Mouse (Mus musculus): ENCODE data around the gene Aoah. TPM values are rescaled to one million over a fixed set of nuclear protein-coding genes. Genes with fewer than 3 reads are reported as not detected.

Aoah gene
- polyA plus RNA-seq, 1 experiment = not detected

DNA sequence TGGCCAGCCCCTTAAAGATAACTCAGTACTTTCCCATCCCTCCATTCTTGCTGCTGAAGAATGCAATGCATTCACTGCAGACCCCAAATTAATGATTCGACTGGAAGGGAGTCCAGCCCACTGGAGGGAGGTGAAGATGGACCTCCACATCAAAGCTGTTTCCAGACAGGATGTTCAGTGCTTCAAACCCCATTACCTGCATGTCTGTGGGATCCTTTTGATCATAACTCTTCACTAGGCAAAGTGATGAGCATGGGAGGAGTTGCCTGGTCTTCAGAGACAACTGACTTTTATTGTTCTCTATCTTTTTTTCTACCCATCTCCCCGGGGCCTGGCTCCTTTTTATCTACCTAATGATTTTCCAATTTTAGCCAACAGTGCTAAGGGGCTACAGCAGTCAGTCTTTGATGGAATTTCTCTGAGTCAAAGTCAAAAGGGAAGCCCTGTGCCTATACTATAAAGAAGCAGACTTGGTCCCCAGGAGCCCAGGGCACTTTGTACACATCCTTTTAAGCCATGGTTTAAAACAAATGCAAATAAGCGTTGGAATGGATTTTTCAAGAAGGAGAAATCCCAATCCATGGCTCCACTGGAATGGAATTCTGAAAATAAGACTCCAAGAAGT is 18.0 kb downstream of the Aoah start:
- Histone ChIP-seq H3K79me2 (ENCODE audit: control insufficient read depth, insufficient read depth) (no peaks in the 10 kb centered on the region), H3K4me3 (no peak overlapping the region), H3ac (ENCODE audit: control insufficient read depth, insufficient read length) (no peak overlapping the region), H3K36me3 (ENCODE audit: control insufficient read depth, insufficient read depth) (no peaks in the 10 kb centered on the region), H3K4me2 (ENCODE audit: low read depth) (no peak overlapping the region), H3K27me3 (ENCODE audit: control insufficient read depth, insufficient read depth, insufficient read length) (no peaks in the 10 kb centered on the region)
- TF ChIP-seq TCF3 (IDR thresholded peaks at IDR 0.05; ENCODE audit: insufficient read length, low read depth) (no peak), SRF (IDR thresholded peaks at IDR 0.05; ENCODE audit: control insufficient read depth, insufficient read length, low read depth) (no peak), TCF12 (IDR thresholded peaks at IDR 0.05; ENCODE audit: insufficient read depth, poor library complexity, severe bottlenecking) (no peak), E2F4 (IDR thresholded peaks at IDR 0.05; ENCODE audit: insufficient read depth) (no peak), USF1 (IDR thresholded peaks at IDR 0.05; ENCODE audit: low read depth) (no peak)

- Histone ChIP-seq H3K36me3 (ENCODE audit: control insufficient read depth, insufficient read depth) (no peaks in the 10 kb centered on the region), H3K79me2 (ENCODE audit: control insufficient read depth, insufficient read depth) (no peaks in the 10 kb centered on the region), H3ac (ENCODE audit: control insufficient read depth, insufficient read length) (no peak overlapping the region), H3K27me3 (ENCODE audit: control insufficient read depth, insufficient read depth, insufficient read length) (no peaks in the 10 kb centered on the region), H3K4me2 (ENCODE audit: low read depth) (no peak overlapping the region), H3K4me3 (no peak overlapping the region)
- no peak for TF ChIP-seq MYOD1 (IDR thresholded peaks at IDR 0.05; ENCODE audit: control insufficient read depth in 1 of 3, insufficient read length in 2 of 3, low read depth in 2 of 3)
- TF ChIP-seq REST (IDR thresholded peaks at IDR 0.05; ENCODE audit: insufficient read depth, insufficient read length) = no peak
- TF ChIP-seq MYOG (IDR thresholded peaks at IDR 0.05; ENCODE audit: control insufficient read depth in 1 of 3, insufficient read depth in 1 of 3, insufficient read length in 2 of 3, low read depth in 2 of 3) = no peak
- no peak for TF ChIP-seq USF1 (IDR thresholded peaks at IDR 0.05; ENCODE audit: low read depth)
- no peak for TF ChIP-seq POLR2AphosphoS2 (IDR thresholded peaks at IDR 0.05; ENCODE audit: insufficient read length, low read depth)
- no peak for TF ChIP-seq SRF (IDR thresholded peaks at IDR 0.05; ENCODE audit: control insufficient read depth, insufficient read length, low read depth)
- no peak for TF ChIP-seq CEBPB (IDR thresholded peaks at IDR 0.05; ENCODE audit: insufficient read depth, poor library complexity, severe bottlenecking)
- no peak for TF ChIP-seq POLR2A (IDR thresholded peaks at IDR 0.05; ENCODE audit: insufficient read length, low read depth)
- no peak for TF ChIP-seq E2F4 (IDR thresholded peaks at IDR 0.05; ENCODE audit: insufficient read depth)
- TF ChIP-seq TCF12 (IDR thresholded peaks at IDR 0.05; ENCODE audit: insufficient read depth, poor library complexity, severe bottlenecking) = no peak
- TF ChIP-seq MAX (IDR thresholded peaks at IDR 0.05; ENCODE audit: low read depth) = no peak
- no peak for TF ChIP-seq TCF3 (IDR thresholded peaks at IDR 0.05; ENCODE audit: insufficient read length, low read depth)
Measured at GRCm38 (mm10) chr13:20816385-20816784, 22.5 kb downstream of the Aoah start.

DNA sequence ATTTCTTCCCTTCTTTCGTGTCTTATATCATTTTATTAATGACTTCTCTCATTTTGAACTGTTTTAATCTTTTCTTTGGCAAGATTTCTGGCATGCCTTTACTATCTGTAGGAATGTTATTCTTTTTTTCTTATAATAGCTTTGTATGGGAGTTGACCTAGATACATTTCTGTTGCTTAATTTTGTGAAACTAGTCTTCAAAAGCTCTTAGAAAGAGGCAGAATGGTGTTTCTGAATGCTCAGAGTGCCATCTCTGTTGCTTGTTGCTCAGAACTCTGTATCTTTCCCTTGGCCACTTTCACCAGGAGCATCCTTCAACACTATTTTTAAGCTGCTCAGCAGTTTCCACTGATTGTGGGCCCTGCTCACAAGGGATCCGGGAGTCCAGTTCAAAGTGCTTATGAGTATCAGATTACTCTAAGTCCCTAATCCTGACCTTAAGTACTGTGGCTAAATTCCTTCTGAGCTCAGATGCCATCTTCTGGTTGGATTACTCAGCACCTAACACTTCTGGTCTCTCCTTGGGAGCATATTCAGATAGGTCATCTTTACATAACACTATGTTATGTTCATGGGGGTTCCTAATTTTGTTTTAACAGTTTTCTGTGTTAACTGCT is 26.9 kb downstream of the Aoah start:
- no peak for TF ChIP-seq POLR2A (IDR thresholded peaks at IDR 0.05; ENCODE audit: insufficient read length, low read depth)
- Histone ChIP-seq H3K27me3 (ENCODE audit: control insufficient read depth, insufficient read depth, insufficient read length) (no peaks in the 10 kb centered on the region), H3K36me3 (ENCODE audit: control insufficient read depth, insufficient read depth) (no peaks in the 10 kb centered on the region), H3K4me2 (ENCODE audit: low read depth) (no peak overlapping the region), H3K4me3 (no peak overlapping the region), H3ac (ENCODE audit: control insufficient read depth, insufficient read length) (no peak overlapping the region), H3K79me2 (ENCODE audit: control insufficient read depth, insufficient read depth) (no peaks in the 10 kb centered on the region)

- Histone ChIP-seq H3K4me3 (no peak overlapping the region), H3K79me2 (ENCODE audit: control insufficient read depth, insufficient read depth) (no peaks in the 10 kb centered on the region), H3ac (ENCODE audit: control insufficient read depth, insufficient read length) (no peak overlapping the region), H3K27me3 (ENCODE audit: control insufficient read depth, insufficient read depth, insufficient read length) (no peaks in the 10 kb centered on the region), H3K36me3 (ENCODE audit: control insufficient read depth, insufficient read depth) (no peaks in the 10 kb centered on the region), H3K4me2 (ENCODE audit: low read depth) (no peak overlapping the region)
- TF ChIP-seq TCF12 (IDR thresholded peaks at IDR 0.05; ENCODE audit: insufficient read depth, poor library complexity, severe bottlenecking) (no peak), REST (IDR thresholded peaks at IDR 0.05; ENCODE audit: insufficient read depth, insufficient read length) (no peak), MYOD1 (IDR thresholded peaks at IDR 0.05; ENCODE audit: control insufficient read depth in 1 of 3, insufficient read length in 2 of 3, low read depth in 2 of 3) (no peak), TCF3 (IDR thresholded peaks at IDR 0.05; ENCODE audit: insufficient read length, low read depth) (no peak), SRF (IDR thresholded peaks at IDR 0.05; ENCODE audit: control insufficient read depth, insufficient read length, low read depth) (no peak), USF1 (IDR thresholded peaks at IDR 0.05; ENCODE audit: low read depth) (no peak), CEBPB (IDR thresholded peaks at IDR 0.05; ENCODE audit: insufficient read depth, poor library complexity, severe bottlenecking) (no peak), POLR2AphosphoS2 (IDR thresholded peaks at IDR 0.05; ENCODE audit: insufficient read length, low read depth) (no peak)
Measured at GRCm38 (mm10) chr13:20828728-20829127, 34.8 kb downstream of the Aoah start.

- no peak for TF ChIP-seq MAX (IDR thresholded peaks at IDR 0.05; ENCODE audit: low read depth)
- no peak for TF ChIP-seq MYOG (IDR thresholded peaks at IDR 0.05; ENCODE audit: control insufficient read depth in 1 of 3, insufficient read depth in 1 of 3, insufficient read length in 2 of 3, low read depth in 2 of 3)
- no peak for TF ChIP-seq REST (IDR thresholded peaks at IDR 0.05; ENCODE audit: insufficient read depth, insufficient read length)
- no peak for TF ChIP-seq TCF3 (IDR thresholded peaks at IDR 0.05; ENCODE audit: insufficient read length, low read depth)
- no peak for TF ChIP-seq USF1 (IDR thresholded peaks at IDR 0.05; ENCODE audit: low read depth)
- TF ChIP-seq CEBPB (IDR thresholded peaks at IDR 0.05; ENCODE audit: insufficient read depth, poor library complexity, severe bottlenecking) = no peak
- no peak for TF ChIP-seq POLR2AphosphoS2 (IDR thresholded peaks at IDR 0.05; ENCODE audit: insufficient read length, low read depth)
- TF ChIP-seq E2F4 (IDR thresholded peaks at IDR 0.05; ENCODE audit: insufficient read depth) = no peak
- no peak for TF ChIP-seq TCF12 (IDR thresholded peaks at IDR 0.05; ENCODE audit: insufficient read depth, poor library complexity, severe bottlenecking)
- TF ChIP-seq MYOD1 (IDR thresholded peaks at IDR 0.05; ENCODE audit: control insufficient read depth in 1 of 3, insufficient read length in 2 of 3, low read depth in 2 of 3) = no peak
- Histone ChIP-seq H3K4me3 (no peak overlapping the region), H3K36me3 (ENCODE audit: control insufficient read depth, insufficient read depth) (no peaks in the 10 kb centered on the region), H3K27me3 (ENCODE audit: control insufficient read depth, insufficient read depth, insufficient read length) (no peaks in the 10 kb centered on the region), H3K4me2 (ENCODE audit: low read depth) (no peak overlapping the region), H3ac (ENCODE audit: control insufficient read depth, insufficient read length) (no peak overlapping the region), H3K79me2 (ENCODE audit: control insufficient read depth, insufficient read depth) (no peaks in the 10 kb centered on the region)
Measured at GRCm38 (mm10) chr13:20829181-20829900, 35.4 kb downstream of the Aoah start.

Data from myocyte (in vitro differentiated cells).